Mouse (Mus musculus) small intestine, adult 2 months (tissue): Measurements from ENCODE around the gene Ptprm. TPM values are rescaled to one million over a fixed set of nuclear protein-coding genes. Genes with fewer than 3 reads are reported as not detected.

Source experiments
- H3K27ac ChIP-seq: fragments of 200-500 bp; 2 replicates; pipeline ENCODE4 v1.5.1; 2012; ENCODE audit warnings: low read depth, low read length, control low read depth, inconsistent platforms; ENCODE audit not compliant: insufficient read depth
- H3K27me3 ChIP-seq: fragments of 200-500 bp; 2 replicates; pipeline ENCODE4 v1.6.1; 2012; ENCODE audit warnings: mild to moderate bottlenecking, moderate library complexity, low read length, inconsistent platforms; ENCODE audit not compliant: control insufficient read depth, insufficient read depth
- H3K36me3 ChIP-seq: fragments of 200-500 bp; 2 replicates; pipeline ENCODE4 v1.6.1; 2012; ENCODE audit warnings: mild to moderate bottlenecking, low read length, control low read depth, inconsistent platforms; ENCODE audit not compliant: control insufficient read depth, insufficient read depth
- H3K4me1 ChIP-seq: fragments of 200-500 bp; 2 replicates; pipeline ENCODE4 v1.6.1; 2012; ENCODE audit warnings: low read length, inconsistent platforms, mixed read lengths; ENCODE audit not compliant: control insufficient read depth, insufficient read depth, insufficient read length
- H3K4me3 ChIP-seq: fragments of 200-500 bp; 2 replicates; pipeline ENCODE4 v1.5.1; 2012; ENCODE audit warnings: low read depth, mild to moderate bottlenecking, control low read depth, inconsistent platforms, low read length, moderate library complexity
- CTCF ChIP-seq: fragments of 200-500 bp; IDR thresholded peaks from 2 replicates; pipeline ENCODE4 v1.5.1; 2012; ENCODE audit warnings: low read depth, mild to moderate bottlenecking, control low read depth, inconsistent platforms, low read length, moderate library complexity, mixed read lengths; ENCODE audit not compliant: insufficient replicate concordance, insufficient read length; ENCODE audit errors: extremely low read depth
- POLR2A ChIP-seq: fragments of 200-500 bp; IDR thresholded peaks from 2 replicates; pipeline ENCODE4 v1.6.1; 2012; ENCODE audit warnings: low read depth, mild to moderate bottlenecking, control low read depth, inconsistent platforms, low read length, moderate library complexity
- WGBS: fragments of 180-500 bp; shearing (Covaris S2); methylation state at CpG from one replicate; pipeline ENCODE4 v1.1.7; 2018; 5-methylcytosine and 5-hydroxymethylcytosine counted together
- polyA plus RNA-seq: library from polyadenylated mRNA; depleted of rRNA; stranded (reverse); fragments of >200 nt; gene quantifications from 2 replicates; pipeline ENCODE4 v1.2.3, GENCODE M21; 2012

The Ptprm gene
- polyA plus RNA-seq, 1 experiment: 3.8 TPM

GRCm38 (mm10) chr17:67281640-67282170 is 72.6 kb downstream of the Ptprm start:
- Histone ChIP-seq H3K4me1 (no peaks in the 10 kb centered on the region), H3K36me3 (no peaks in the 10 kb centered on the region), H3K27me3 (no peaks in the 10 kb centered on the region), H3K27ac (no peak overlapping the region), H3K4me3 (no peak overlapping the region)
- TF ChIP-seq POLR2A: no peak
- no peak for TF ChIP-seq CTCF
- 63% methylated on average over 13 of the region's 13 CpGs for whole genome bisulfite sequencing

GRCm38 (mm10) chr17:67277124-67277910 is 76.9 kb downstream of the Ptprm start:
- 91% methylated on average over 13 of the region's 13 CpGs for WGBS
- H3K4me1 ChIP-seq: peaks cover 2% of the 10 kb centered on the region; the same call in 1 of the 2 replicates
- H3K36me3 ChIP-seq: no peaks in the 10 kb centered on the region
- TF ChIP-seq POLR2A: no peak
- TF ChIP-seq CTCF: no peak
- H3K4me3 ChIP-seq: no peak overlapping the region
- no peaks in the 10 kb centered on the region for H3K27me3 ChIP-seq
- no peak overlapping the region for H3K27ac ChIP-seq

GRCm38 (mm10) chr17:67274531-67275094 is 79.6 kb downstream of the Ptprm start:
- H3K4me1 ChIP-seq: peaks cover 2% of the 10 kb centered on the region; the same call in 1 of the 2 replicates
- H3K36me3 ChIP-seq: no peaks in the 10 kb centered on the region
- TF ChIP-seq CTCF (no peak), POLR2A (no peak)
- no peak overlapping the region for H3K4me3 ChIP-seq
- no peak overlapping the region for H3K27ac ChIP-seq
- no peaks in the 10 kb centered on the region for H3K27me3 ChIP-seq
- WGBS: 60% methylated on average over 21 of the region's 21 CpGs

GRCm38 (mm10) chr17:67272928-67273327 is 81.3 kb downstream of the Ptprm start:
- TF ChIP-seq CTCF: no peak
- TF ChIP-seq POLR2A: no peak
- H3K27me3 ChIP-seq: no peaks in the 10 kb centered on the region
- H3K4me3 ChIP-seq: no peak overlapping the region
- no peak overlapping the region for H3K27ac ChIP-seq
- peaks cover 2% of the 10 kb centered on the region; the same call in 1 of the 2 replicates for H3K4me1 ChIP-seq
- no peaks in the 10 kb centered on the region for H3K36me3 ChIP-seq

GRCm38 (mm10) chr17:67268475-67269080 is 85.7 kb downstream of the Ptprm start:
- Histone ChIP-seq H3K36me3 (no peaks in the 10 kb centered on the region), H3K4me3 (no peak overlapping the region), H3K27ac (no peak overlapping the region), H3K27me3 (no peaks in the 10 kb centered on the region), H3K4me1 (no peaks in the 10 kb centered on the region)
- WGBS: 88% methylated on average over 9 of the region's 9 CpGs
- no peak for TF ChIP-seq CTCF
- no peak for TF ChIP-seq POLR2A

GRCm38 (mm10) chr17:67266270-67266669 is 88.0 kb downstream of the Ptprm start:
- no peak for TF ChIP-seq CTCF
- H3K36me3 ChIP-seq: no peaks in the 10 kb centered on the region
- 94% methylated on average over 6 of the region's 6 CpGs for WGBS
- no peaks in the 10 kb centered on the region for H3K4me1 ChIP-seq
- H3K27ac ChIP-seq: no peak overlapping the region
- no peaks in the 10 kb centered on the region for H3K27me3 ChIP-seq
- no peak overlapping the region for H3K4me3 ChIP-seq

- Histone ChIP-seq H3K4me3 (no peak overlapping the region), H3K4me1 (no peaks in the 10 kb centered on the region), H3K36me3 (no peaks in the 10 kb centered on the region), H3K27me3 (no peaks in the 10 kb centered on the region), H3K27ac (no peak overlapping the region)
- 88% methylated on average over 4 of the region's 4 CpGs for WGBS
- TF ChIP-seq POLR2A (no peak), CTCF (no peak)
Observed at GRCm38 (mm10) chr17:67265520-67265919, 88.7 kb downstream of the Ptprm start.
